Mouse (Mus musculus) G1E (cell line): Measurements from ENCODE around the gene Tmem266. TPM values are rescaled to one million over a fixed set of nuclear protein-coding genes. Genes with fewer than 3 reads are reported as not detected.

Experiments used
- ATAC-seq: 2 replicates; pipeline ENCODE4 v1.8.0; 2016; ENCODE audit warnings: mild to moderate bottlenecking; ENCODE audit not compliant: insufficient number of reproducible peaks, poor library complexity, low FRiP score, severe bottlenecking; ENCODE audit errors: extremely low read depth
- DNase-seq: peaks from one replicate; pipeline ENCODE4 v3.0.0; 2012; ENCODE audit warnings: low spot score
- H3K27me3 ChIP-seq: 2 replicates; pipeline ENCODE4 v1.6.1; 2012; ENCODE audit warnings: mild to moderate bottlenecking, low read length, inconsistent platforms; ENCODE audit not compliant: insufficient read depth
- H3K36me3 ChIP-seq: replicated peaks from 2 replicates; pipeline ENCODE3; 2012; ENCODE audit warnings: mild to moderate bottlenecking, inconsistent platforms
- H3K4me1 ChIP-seq: 2 replicates; pipeline ENCODE4 v1.6.1; 2012; ENCODE audit warnings: low read depth, low read length, inconsistent platforms, mixed read lengths; ENCODE audit not compliant: insufficient read depth
- H3K4me3 ChIP-seq: 2 replicates; pipeline ENCODE4 v1.5.1; 2012; ENCODE audit warnings: low read depth, mild to moderate bottlenecking, inconsistent platforms, low read length, moderate library complexity, mixed read lengths
- H3K9me3 ChIP-seq: replicated peaks from 2 replicates; pipeline ENCODE4 v1.6.1; 2012; ENCODE audit warnings: inconsistent platforms
- CTCF ChIP-seq: IDR thresholded peaks from 2 replicates; pipeline ENCODE4 v1.5.1; 2012; ENCODE audit warnings: low read depth, low read length, inconsistent platforms, mixed read lengths
- GATA1 ChIP-seq: IDR thresholded peaks from 2 replicates; pipeline ENCODE4 v1.6.1; 2012; ENCODE audit warnings: borderline replicate concordance, low read length, inconsistent platforms, mixed read lengths
- GATA2 ChIP-seq: IDR thresholded peaks from 2 replicates; pipeline ENCODE4 v1.6.1; 2012; ENCODE audit warnings: low read depth, low read length, inconsistent platforms, borderline replicate concordance
- POLR2AphosphoS5 ChIP-seq: IDR thresholded peaks from 2 replicates; pipeline ENCODE4 v1.6.1; 2012; ENCODE audit warnings: low read depth, low read length, inconsistent platforms; ENCODE audit not compliant: insufficient replicate concordance
- TAL1 ChIP-seq: conservative IDR thresholded peaks from 2 replicates; pipeline ENCODE4 v1.6.1; 2012; ENCODE audit warnings: low read depth, low read length, inconsistent platforms, mixed read lengths
- polyA plus RNA-seq: library from polyadenylated mRNA; stranded (reverse); fragments of >175 nt; gene quantifications from 2 replicates; pipeline ENCODE4 v1.2.3, GENCODE M21; 2012
- total RNA-seq, 2 experiments: library from RNA; stranded (forward) in 1 of 2; stranded (reverse) in 1 of 2; fragments of 200-1000 nt in 1 of 2; fragments of >200 nt in 1 of 2; fragmentation: Nextera tagmentation in 1 of 2; gene quantifications; 2 replicates each; pipeline ENCODE4 v1.2.3; 2014 to 2017

The Tmem266 gene
- total and polyA plus RNA-seq, 3 experiments = 0.02 to 0.05 TPM; not detected in 1

DNA sequence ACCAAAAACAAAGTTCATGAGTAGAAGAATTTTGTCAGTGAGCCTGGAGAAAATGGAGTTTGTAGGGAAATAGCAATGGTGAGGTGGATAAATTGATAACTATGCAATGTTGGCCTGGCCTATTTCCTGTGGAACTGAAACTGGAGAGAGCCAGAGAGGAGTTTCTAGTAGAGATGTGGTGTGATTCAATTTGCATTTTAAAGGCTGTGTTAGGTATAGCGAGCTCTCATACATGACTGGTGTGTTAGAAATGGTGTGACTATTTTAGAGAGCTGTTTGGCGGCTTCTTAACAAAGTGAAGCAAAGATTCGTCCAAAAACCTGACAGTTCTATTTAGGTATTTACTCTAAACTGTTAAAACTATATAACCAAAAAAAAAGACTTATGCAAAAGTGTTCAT lies 22.0 kb downstream of the Tmem266 start:
- TF ChIP-seq GATA2 (no peak), TAL1 (no peak), POLR2AphosphoS5 (no peak), GATA1 (no peak), CTCF (no peak)
- Histone ChIP-seq H3K36me3 (no peaks in the 10 kb centered on the region), H3K4me3 (no peak overlapping the region), H3K9me3 (no peaks in the 10 kb centered on the region), H3K27me3 (peaks cover 17% of the 10 kb centered on the region), H3K4me1 (no peaks in the 10 kb centered on the region)
- DNase-seq (no peak), ATAC-seq (no peak)

GRCm38 (mm10) chr9:55354686-55355085 lies 28.0 kb downstream of the Tmem266 start:
- DNase-seq = no peak
- ATAC-seq = no peak
- no peaks in the 10 kb centered on the region for H3K4me1 ChIP-seq
- H3K9me3 ChIP-seq = no peaks in the 10 kb centered on the region
- TF ChIP-seq GATA1 (no peak), POLR2AphosphoS5 (no peak), CTCF (no peak), TAL1 (no peak), GATA2 (no peak)
- peaks cover 8% of the 10 kb centered on the region for H3K27me3 ChIP-seq
- H3K36me3 ChIP-seq = no peaks in the 10 kb centered on the region
- no peak overlapping the region for H3K4me3 ChIP-seq

GRCm38 (mm10) chr9:55355270-55355834 lies 28.6 kb downstream of the Tmem266 start:
- ATAC-seq (no peak), DNase-seq (no peak)
- no peak overlapping the region for H3K4me3 ChIP-seq
- no peaks in the 10 kb centered on the region for H3K36me3 ChIP-seq
- TF ChIP-seq CTCF (no peak), TAL1 (no peak), GATA1 (no peak), POLR2AphosphoS5 (no peak), GATA2 (no peak)
- H3K27me3 ChIP-seq = peaks cover 8% of the 10 kb centered on the region
- H3K9me3 ChIP-seq = no peaks in the 10 kb centered on the region
- H3K4me1 ChIP-seq = no peaks in the 10 kb centered on the region

- Histone ChIP-seq H3K36me3 (no peaks in the 10 kb centered on the region), H3K9me3 (no peaks in the 10 kb centered on the region), H3K27me3 (peaks cover 17% of the 10 kb centered on the region), H3K4me3 (no peak overlapping the region), H3K4me1 (no peaks in the 10 kb centered on the region)
- TF ChIP-seq CTCF = no peak
- TF ChIP-seq TAL1 = no peak
- no peak for TF ChIP-seq GATA1
- no peak for TF ChIP-seq POLR2AphosphoS5
- no peak for TF ChIP-seq GATA2
- DNase-seq = no peak
- ATAC-seq = no peak
Measured at GRCm38 (mm10) chr9:55357164-55357563, 30.5 kb downstream of the Tmem266 start.

GRCm38 (mm10) chr9:55360372-55360771 lies 33.7 kb downstream of the Tmem266 start:
- H3K36me3 ChIP-seq = no peaks in the 10 kb centered on the region
- H3K4me1 ChIP-seq = no peaks in the 10 kb centered on the region
- no peaks in the 10 kb centered on the region for H3K9me3 ChIP-seq
- H3K27me3 ChIP-seq = peaks cover 17% of the 10 kb centered on the region
- ATAC-seq (no peak), DNase-seq (no peak)
- TF ChIP-seq GATA2 (no peak), CTCF (no peak), TAL1 (no peak), GATA1 (no peak), POLR2AphosphoS5 (no peak)
- H3K4me3 ChIP-seq = no peak overlapping the region

DNA sequence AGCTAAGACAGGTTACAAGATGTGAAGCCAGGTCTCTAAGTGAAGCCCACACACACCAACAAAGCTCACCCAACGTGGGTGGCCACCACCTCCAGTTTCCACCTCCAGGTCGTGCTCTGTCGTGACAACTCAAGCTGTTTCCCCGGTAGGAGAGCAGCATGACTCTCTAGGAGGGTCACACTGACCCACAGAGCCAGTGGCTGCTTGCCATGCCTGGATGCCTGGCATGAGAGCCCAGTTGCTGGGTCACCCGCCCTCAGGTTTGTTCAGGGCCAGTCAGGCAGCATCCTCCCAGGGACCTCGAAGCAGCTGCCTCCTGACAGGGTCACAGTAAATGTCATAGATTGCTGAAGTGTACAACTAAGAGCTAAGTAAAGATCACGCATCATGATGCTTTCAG lies 34.1 kb downstream of the Tmem266 start:
- no peak for TF ChIP-seq GATA2
- TF ChIP-seq TAL1 = no peak
- no peak for TF ChIP-seq POLR2AphosphoS5
- no peak for TF ChIP-seq CTCF
- no peak for TF ChIP-seq GATA1
- H3K4me1 ChIP-seq = no peaks in the 10 kb centered on the region
- ATAC-seq (no peak), DNase-seq (no peak)
- H3K9me3 ChIP-seq = no peaks in the 10 kb centered on the region
- H3K4me3 ChIP-seq = no peak overlapping the region
- peaks cover 14% of the 10 kb centered on the region for H3K27me3 ChIP-seq
- no peaks in the 10 kb centered on the region for H3K36me3 ChIP-seq
